11 mouse cellular contexts compared by ENCODE assay signal in the genomic region with DNA sequence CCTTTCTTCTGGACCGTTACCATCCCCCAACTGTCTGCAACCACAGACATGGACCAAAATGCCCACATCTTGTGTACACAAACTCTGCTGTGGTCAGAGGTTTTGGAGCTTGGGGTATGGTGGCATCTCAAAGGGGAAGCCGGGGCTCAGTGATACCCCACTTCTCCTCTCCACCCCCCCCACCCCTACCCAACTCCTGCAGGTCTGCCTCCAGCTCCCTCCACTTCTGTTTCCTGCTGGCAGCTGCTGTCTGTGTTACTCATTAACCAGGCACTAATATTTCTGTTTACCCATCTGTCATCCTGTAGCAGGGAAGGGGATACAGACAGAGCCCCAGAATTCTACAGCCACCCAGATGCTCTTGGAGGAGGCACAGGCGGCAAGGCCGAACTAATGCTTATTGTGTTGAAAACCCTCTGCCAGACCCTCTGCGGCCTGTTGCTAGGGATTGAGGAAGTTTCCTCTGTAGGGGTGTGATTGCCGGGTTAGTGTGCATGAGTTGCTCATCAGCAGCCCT. TPM values are rescaled to one million over a fixed set of nuclear protein-coding genes. Genes with fewer than 3 reads are reported as not detected.
DNase-seq lines count a peak whose midpoint lies in the region; ATAC-seq lines count a peak whose summit lies in the region.
"Had no signal": no experiment of that assay in that cellular context is flagged by ENCODE, and none has a peak within 500 bp of the region (broad histone marks: within the 10 kb centered on the region; RNA-seq: fewer than 3 reads in every experiment).

No protein-coding gene starts in this region.

- H3K4me2 ChIP-seq in kidney, embryonic 14.5 days (replicated peaks; ENCODE audit: low read depth, low read length), result no peak overlapping the region
- H3K4me2 ChIP-seq: limb, embryonic 13.5 days had no signal

- no peaks in the 10 kb centered on the region for H3K9me3 ChIP-seq in kidney, embryonic 14.5 days (ENCODE audit: control insufficient read depth, low read length)
- H3K9me3 ChIP-seq in megakaryocyte, embryonic 14.5 days, result peaks cover 12% of the 10 kb centered on the region
- H3K9me3 ChIP-seq: limb, embryonic 13.5 days had no signal

- no peak for ATAC-seq in kidney, embryonic 14.5 days (ENCODE audit: low FRiP score, low TSS enrichment)

- no peak overlapping the region for H3K27ac ChIP-seq in kidney, embryonic 14.5 days (ENCODE audit: low read depth, low read length)
- H3K27ac ChIP-seq: limb, embryonic 13.5 days had no signal

- H3K4me1 ChIP-seq in kidney, embryonic 14.5 days (ENCODE audit: control insufficient read depth, insufficient read depth, low read length), result no peaks in the 10 kb centered on the region
- peaks cover 79% of the 10 kb centered on the region for H3K4me1 ChIP-seq in megakaryocyte, embryonic 14.5 days

- 76% methylated on average over 6 of the region's 6 CpGs for WGBS in kidney, embryonic 14.5 days

- no peak overlapping the region for H3K4me3 ChIP-seq in kidney, embryonic 14.5 days (ENCODE audit: low read length)
- H3K4me3 ChIP-seq in megakaryocyte, embryonic 14.5 days (replicated peaks), result peak overlapping the region; percentile 88
- H3K4me3 ChIP-seq: limb, embryonic 13.5 days had no signal

- intact Hi-C loops in left cerebral cortex, postnatal 36 days (cut with DNase I), result loop anchor here (5.0 kb wide), 1 partner anchor 45 kb away; a partner anchor contains a TSS

- DNase-seq in kidney, adult 11 months, result peak; percentile 10
- peak; percentile 14 for DNase-seq in brain, adult 2 months (ENCODE audit: low read depth, low spot score)
- peak; percentile 12 to 20 for DNase-seq in layer of hippocampus, postnatal 14 days (ENCODE audit: low spot score in 2 of 2)
- no peak for DNase-seq in adrenal gland, adult 18-20 months (ENCODE audit: low spot score in 2 of 2)
- no peak for DNase-seq in thymus, adult 18-20 months
- DNase-seq in left cerebral cortex, postnatal 36 days (ENCODE audit: low spot score in 2 of 2), result no peak
- DNase-seq: cerebellum, postnatal 25 days; gastrocnemius, postnatal 10 days had no signal

- no peaks in the 10 kb centered on the region for H3K36me3 ChIP-seq in kidney, embryonic 14.5 days (ENCODE audit: control insufficient read depth, insufficient read depth, low read length)
- H3K36me3 ChIP-seq in megakaryocyte, embryonic 14.5 days (replicated peaks; ENCODE audit: low read length), result peaks cover 6% of the 10 kb centered on the region
- H3K36me3 ChIP-seq: limb, embryonic 13.5 days had no signal

- no peaks in the 10 kb centered on the region for H3K27me3 ChIP-seq in kidney, embryonic 14.5 days (ENCODE audit: control insufficient read depth, insufficient read depth, low read length)
- H3K27me3 ChIP-seq in megakaryocyte, embryonic 14.5 days (replicated peaks), result no peaks in the 10 kb centered on the region
- H3K27me3 ChIP-seq: limb, embryonic 13.5 days had no signal

- no peak overlapping the region for H3K9ac ChIP-seq in kidney, embryonic 14.5 days (ENCODE audit: low read depth, low read length)
- H3K9ac ChIP-seq: limb, embryonic 13.5 days had no signal

RNA-seq across cellular contexts. Expression of a gene that starts 11.2 kb away (rescaled TPM):
- polyA plus RNA-seq in kidney, embryonic 14.5 days (2014; fragmentation: Nextera tagmentation; extraction: Ambion mirVana), result 0.31 TPM in 1 of 2 replicates, not detected in the other
- total RNA-seq in layer of hippocampus, postnatal 14 days (2021), result not detected
- 5.8 and 8.9 TPM in 2 replicates for polyA plus RNA-seq in megakaryocyte, embryonic 14.5 days (2012; ENCODE audit: insufficient read depth, low replicate concordance)
- 10 to 100 TPM in 1 of 2 experiments, 1 to 10 TPM in 1; 1.6 to 10.5 TPM for total RNA-seq in adrenal gland, adult 18-20 months (2021)
- not detected for total RNA-seq in left cerebral cortex, postnatal 36 days (2021)
- polyA plus RNA-seq: limb, embryonic 13.5 days had no signal

RNA-seq across cellular contexts. Expression of a gene that starts 24.7 kb away (rescaled TPM):
- polyA plus RNA-seq in kidney, embryonic 14.5 days (2014; fragmentation: Nextera tagmentation; extraction: Ambion mirVana), result not detected in 2 replicates
- total RNA-seq in layer of hippocampus, postnatal 14 days (2021), result not detected
- not detected in 2 replicates for polyA plus RNA-seq in megakaryocyte, embryonic 14.5 days (2012; ENCODE audit: insufficient read depth, low replicate concordance)
- total RNA-seq in adrenal gland, adult 18-20 months (2021), result 1 to 10 TPM in 1 of 2 experiments, not detected in 1; 2.5 TPM
- not detected for total RNA-seq in left cerebral cortex, postnatal 36 days (2021)

RNA-seq across cellular contexts. Expression of a gene that starts 43.6 kb away (rescaled TPM):
- polyA plus RNA-seq in kidney, embryonic 14.5 days (2014; fragmentation: Nextera tagmentation; extraction: Ambion mirVana), result not detected in 2 replicates
- under 1 TPM; 0.24 to 0.32 TPM for total RNA-seq in layer of hippocampus, postnatal 14 days (2021)
- not detected in 2 replicates for polyA plus RNA-seq in megakaryocyte, embryonic 14.5 days (2012; ENCODE audit: insufficient read depth, low replicate concordance)
- under 1 TPM; 0.23 to 0.26 TPM for total RNA-seq in adrenal gland, adult 18-20 months (2021)
- total RNA-seq in left cerebral cortex, postnatal 36 days (2021), result not detected
- total RNA-seq: gastrocnemius, postnatal 10 days had no signal
- polyA plus RNA-seq: limb, embryonic 13.5 days had no signal

RNA-seq across cellular contexts. Expression of a gene that starts 48.8 kb away (rescaled TPM):
- polyA plus RNA-seq in kidney, embryonic 14.5 days (2014; fragmentation: Nextera tagmentation; extraction: Ambion mirVana), result 0.74 and 0.95 TPM in 2 replicates
- 1 to 10 TPM; 1.3 to 2.2 TPM for total RNA-seq in layer of hippocampus, postnatal 14 days (2021)
- polyA plus RNA-seq in megakaryocyte, embryonic 14.5 days (2012; ENCODE audit: insufficient read depth, low replicate concordance), result not detected in 2 replicates
- 1 to 10 TPM; 4.2 to 6.0 TPM for total RNA-seq in adrenal gland, adult 18-20 months (2021)
- total RNA-seq in left cerebral cortex, postnatal 36 days (2021), result 1 to 10 TPM; 2.6 to 3.6 TPM

RNA-seq across cellular contexts. Expression of a gene that starts 49.0 kb away (rescaled TPM):
- polyA plus RNA-seq in kidney, embryonic 14.5 days (2014; fragmentation: Nextera tagmentation; extraction: Ambion mirVana), result not detected in 2 replicates
- not detected for total RNA-seq in layer of hippocampus, postnatal 14 days (2021)
- 0.16 TPM in 1 of 2 replicates, not detected in the other for polyA plus RNA-seq in megakaryocyte, embryonic 14.5 days (2012; ENCODE audit: insufficient read depth, low replicate concordance)
- not detected for total RNA-seq in adrenal gland, adult 18-20 months (2021)
- not detected for total RNA-seq in left cerebral cortex, postnatal 36 days (2021)
- total RNA-seq: gastrocnemius, postnatal 10 days had no signal
- polyA plus RNA-seq: limb, embryonic 13.5 days had no signal

Comparison
In these comparisons a context has a peak if more than half of its experiments do, and no peak if none do; other contexts are left out.
1. DNase-seq: peak in kidney, adult 11 months (single experiment), brain, adult 2 months (single experiment) and layer of hippocampus, postnatal 14 days (2 of 2); none in adrenal gland, adult 18-20 months (0 of 2), thymus, adult 18-20 months (0 of 2) and left cerebral cortex, postnatal 36 days (0 of 2).